Mouse (Mus musculus) layer of hippocampus, postnatal 10 days (tissue): ENCODE results near the gene Tceal1. TPM values are rescaled to one million over a fixed set of nuclear protein-coding genes. Genes with fewer than 3 reads are reported as not detected.
A peak's percentile ranks its signal among the peaks of the same experiment; 100 is the strongest.
"Not testable (repeated sequence)": the region's sequence is repeated elsewhere in the genome, so short reads cannot be mapped to it uniquely, and the experiment has no call there.

Experiments used
- DNase-seq, 2 experiments: peaks; one replicate each; pipeline ENCODE4 v3.0.0; 2021; ENCODE audit warnings: low spot score in 2 of 2
- long read RNA-seq: library from polyadenylated mRNA; stranded (forward); transcript quantifications from one replicate; pipeline ENCODE4 v2.0.0, GENCODE M21; 2023
- total RNA-seq, 2 experiments: library from RNA; stranded (reverse); gene quantifications; 2 replicates each; pipeline ENCODE4 v1.2.3; 2021

The Tceal1 gene
- total RNA-seq = 10 to 100 TPM; 13.5 to 14.6 TPM
- long read RNA-seq, transcript Tceal1-201 (2 exons, 2,803 nt) = major isoform, 30 of 36 reads
- long read RNA-seq, partial matches to known transcripts = 3 of 36 reads
- long read RNA-seq, other reads (novel, unspliced or antisense) = 3 of 36 reads

DNA sequence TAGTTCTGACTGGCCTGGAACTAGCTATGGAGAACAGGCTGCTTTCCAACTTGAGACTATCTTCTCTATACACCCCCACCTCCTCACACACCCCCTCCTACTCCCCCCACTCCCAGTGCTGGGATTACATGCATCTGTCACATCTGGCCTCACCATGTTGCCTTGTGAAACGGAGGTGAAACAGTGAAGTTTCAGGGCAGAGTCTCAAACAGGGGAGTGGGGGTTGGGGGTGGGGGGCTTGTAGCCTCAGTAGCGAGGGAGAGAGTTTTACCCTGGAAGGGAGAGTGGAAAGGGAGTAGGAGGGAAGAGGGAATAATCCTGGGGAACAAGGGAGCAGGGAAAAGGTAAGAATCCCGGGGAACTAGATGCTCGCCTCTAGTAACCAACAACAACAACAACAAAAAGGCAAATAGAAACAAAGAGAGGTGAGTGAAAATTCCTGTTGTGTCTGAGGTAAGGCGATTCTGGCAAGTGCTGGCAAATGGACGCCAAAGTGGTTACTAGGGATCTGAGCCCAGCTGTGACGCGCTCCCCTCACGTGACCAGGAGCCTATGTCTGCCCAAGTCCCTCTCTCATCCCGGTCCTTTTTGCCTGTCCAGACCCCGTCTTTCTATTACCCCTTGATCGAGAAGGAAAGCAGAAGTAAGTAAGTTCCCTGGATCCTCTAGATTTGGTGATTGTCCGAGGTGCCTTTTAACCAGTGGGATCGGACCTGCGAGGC, at the start of gene Tceal1:
Gene Tceal1 (plus strand): TSS at position 537 of the 722 bp plus-strand sequence.
- peak; percentile 61 to 74 for DNase-seq

DNA sequence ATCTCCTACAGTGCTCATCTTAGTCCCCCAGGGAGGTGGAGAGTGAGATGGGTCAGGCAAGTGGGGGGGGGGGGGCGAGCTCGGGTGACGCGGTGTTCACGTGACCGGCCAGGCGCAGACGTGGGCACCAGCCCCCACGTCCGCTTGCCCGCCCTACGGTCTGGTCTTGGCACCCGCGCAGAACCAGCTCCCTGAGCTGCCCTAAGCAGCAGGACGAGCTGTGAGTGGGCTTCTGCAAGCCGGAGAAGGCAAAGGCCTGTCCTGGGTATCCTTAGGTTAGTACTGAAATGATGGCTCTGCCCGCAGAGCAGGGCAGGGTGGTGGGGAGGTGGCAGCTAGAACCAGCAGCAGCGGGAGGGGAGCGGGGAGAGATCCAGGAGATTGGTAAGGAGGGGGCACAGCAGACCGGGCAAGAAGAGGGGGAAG, 41.5 kb upstream of the Tceal1 start:
- DNase-seq = peak; percentile 39 to 53

DNA sequence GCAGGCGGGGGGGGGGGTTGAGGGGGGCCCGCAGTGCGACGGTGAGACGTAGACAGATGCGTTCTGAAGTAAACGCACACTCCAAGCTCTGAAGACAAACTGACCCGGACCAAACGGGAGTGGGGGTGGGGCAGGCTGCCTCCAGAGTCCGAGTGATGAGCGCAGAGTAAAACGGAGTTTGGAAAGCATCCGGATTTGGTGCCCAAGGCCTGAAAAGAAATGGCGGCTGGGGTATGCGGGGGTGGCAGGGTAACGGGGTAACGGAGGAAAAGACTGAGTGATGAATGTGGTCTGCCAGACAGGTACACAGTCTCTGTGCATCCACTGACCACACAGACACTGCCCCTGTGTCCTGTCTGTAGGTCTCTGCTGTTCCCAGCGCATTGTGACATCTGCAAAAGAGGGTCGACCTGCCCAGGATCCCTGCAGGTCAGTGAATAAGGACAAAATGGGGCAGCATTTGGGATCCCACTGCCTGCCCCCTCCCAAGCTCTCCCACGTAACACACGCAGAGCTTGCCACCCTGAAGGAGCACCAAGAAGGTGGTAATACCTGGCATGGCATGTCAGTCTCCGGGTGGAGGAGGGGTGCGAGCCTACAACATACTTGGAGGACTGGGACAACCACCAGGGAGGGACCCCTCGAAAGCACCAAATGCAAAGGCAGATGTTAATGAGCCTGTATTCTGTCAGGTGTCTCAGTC, 40.9 kb upstream of the Tceal1 start:
- peak; percentile 12 to 27 for DNase-seq

DNA sequence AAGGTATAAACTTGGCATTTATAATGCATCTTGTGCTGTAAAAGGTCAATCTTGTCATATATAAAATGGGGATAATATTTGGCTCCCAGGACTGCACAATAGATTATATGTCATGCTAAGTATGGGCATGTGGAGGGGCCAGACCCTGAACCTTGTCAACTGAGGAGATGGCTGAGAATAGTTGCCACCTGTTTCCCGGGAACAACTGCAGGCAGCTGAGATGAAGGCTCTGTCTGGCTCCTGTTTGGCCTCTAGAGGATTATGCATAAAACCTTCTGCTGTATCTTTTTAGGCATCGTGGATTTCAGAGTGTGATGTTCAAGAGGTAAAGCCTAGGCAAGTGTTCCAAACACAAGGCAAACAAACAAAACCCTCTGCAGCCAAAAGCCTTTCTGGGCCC, 39.0 kb upstream of the Tceal1 start:
- DNase-seq = no peak

DNA sequence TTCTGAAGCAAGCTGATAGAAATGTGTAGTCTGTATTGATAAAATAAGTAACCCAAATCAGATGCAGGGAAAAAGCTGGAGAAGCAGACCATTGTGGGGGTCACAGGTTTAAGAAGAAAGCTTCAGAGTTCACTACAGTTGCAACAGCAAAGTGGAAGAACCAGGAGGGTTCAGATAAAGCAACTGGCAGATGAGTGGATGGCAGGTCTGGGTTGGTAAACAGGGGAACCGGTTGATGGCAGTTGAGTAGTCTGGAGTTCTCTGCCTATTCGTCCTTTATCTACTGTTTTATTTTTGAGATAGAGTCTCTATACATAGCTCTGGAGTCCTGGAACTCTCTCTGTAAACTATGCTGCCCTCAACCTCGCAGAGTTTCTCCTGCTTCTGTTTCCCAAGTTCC, 26.8 kb upstream of the Tceal1 start:
- no peak for DNase-seq

DNA sequence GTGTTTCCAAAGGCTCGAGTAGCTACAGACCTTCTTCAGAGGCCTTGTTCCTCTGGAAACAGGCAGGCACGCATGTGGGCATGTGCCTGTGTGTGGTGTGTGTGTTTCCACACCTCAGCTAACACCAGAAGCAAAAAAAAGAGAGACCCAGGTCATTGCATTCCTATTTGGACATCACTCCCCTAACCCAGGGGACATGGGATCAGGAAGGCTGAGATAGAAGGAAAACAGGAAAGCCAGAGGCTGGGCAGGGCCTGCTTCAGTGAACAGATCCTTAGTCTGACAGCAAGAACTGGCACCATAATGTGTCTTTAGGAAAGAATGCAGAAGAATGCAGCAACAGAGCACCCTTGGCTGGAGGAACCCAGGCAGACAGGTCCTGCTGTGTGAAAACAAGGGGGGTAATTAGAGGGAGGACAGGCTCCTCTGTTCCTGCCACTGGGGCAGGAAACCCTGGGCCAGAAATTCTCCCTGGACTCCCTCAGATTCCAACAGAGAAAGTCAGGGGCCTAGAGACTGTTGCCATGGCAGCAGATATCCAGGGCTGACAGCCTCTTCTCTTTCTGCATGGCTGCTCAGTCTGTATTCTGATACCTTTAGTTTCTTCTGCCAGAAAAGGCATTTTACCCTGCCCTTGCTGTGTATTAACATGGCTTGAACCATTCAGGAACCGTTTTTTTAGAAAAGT, 16.0 kb upstream of the Tceal1 start:
- DNase-seq = not testable (repeated sequence)

DNA sequence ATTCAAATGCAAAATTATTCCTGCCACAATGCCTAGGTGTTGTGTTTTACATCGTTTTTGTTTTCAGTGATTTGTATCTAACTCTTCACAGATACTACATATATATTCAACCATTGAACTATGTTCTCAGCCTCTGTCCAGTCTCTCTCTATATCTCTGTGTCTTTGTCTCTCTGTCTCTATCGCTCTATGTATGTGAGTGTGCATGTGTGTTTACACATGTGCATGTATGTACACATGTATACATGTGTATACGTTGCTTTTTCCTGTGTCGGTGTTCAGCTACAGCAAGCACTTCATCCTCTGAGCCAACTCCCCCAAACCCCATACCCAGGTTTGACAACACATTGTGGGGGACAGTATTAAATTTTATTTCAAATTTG, 15.5 kb upstream of the Tceal1 start:
- no peak for DNase-seq

DNA sequence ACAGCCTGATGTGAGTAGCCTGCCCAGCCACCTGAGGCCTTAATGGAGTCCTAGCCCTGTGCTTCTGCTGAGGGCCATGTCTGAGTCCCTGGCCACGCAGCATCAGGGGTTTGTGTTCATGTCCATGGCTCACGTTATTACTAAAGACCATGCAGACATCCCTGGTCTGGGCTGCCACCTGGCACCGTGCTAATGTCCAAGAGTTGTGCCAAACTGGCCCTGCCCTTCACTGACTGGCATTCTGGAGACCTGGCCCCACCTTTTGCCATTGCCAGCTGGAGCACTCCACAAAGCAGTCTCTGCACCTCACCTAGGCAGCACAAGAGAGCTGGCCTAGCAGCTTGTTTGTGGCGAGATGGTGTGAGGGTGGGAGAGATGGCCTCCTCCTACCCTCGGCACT, 14.6 kb upstream of the Tceal1 start:
- no peak for DNase-seq

DNA sequence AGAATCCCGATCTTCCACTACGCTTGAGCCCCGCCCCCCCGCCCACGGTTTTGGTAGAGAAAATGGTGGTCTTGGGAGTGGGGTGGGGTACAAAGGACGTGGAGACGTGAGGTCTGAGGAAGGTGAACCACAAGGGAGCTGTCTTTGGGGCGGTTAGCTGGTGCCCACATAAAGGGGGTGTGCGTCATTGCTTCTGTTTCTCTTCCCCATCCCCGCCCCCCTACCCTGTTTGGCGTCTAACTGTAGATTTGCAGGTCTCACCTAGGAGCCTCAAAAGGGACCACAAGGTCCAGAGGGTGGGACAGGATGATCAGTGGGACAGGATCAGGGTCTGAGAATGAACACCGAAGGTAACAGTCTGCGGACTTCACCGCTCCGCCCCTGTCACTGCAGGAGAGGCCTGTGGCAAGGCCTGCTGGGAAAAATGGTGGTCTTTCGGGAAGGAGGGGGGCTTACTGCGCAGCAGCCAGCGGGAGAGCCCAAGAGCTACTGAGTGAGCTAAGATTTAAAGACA, 443 bp downstream of the Tceal1 start:
- DNase-seq = peak; percentile 42 to 62

DNA sequence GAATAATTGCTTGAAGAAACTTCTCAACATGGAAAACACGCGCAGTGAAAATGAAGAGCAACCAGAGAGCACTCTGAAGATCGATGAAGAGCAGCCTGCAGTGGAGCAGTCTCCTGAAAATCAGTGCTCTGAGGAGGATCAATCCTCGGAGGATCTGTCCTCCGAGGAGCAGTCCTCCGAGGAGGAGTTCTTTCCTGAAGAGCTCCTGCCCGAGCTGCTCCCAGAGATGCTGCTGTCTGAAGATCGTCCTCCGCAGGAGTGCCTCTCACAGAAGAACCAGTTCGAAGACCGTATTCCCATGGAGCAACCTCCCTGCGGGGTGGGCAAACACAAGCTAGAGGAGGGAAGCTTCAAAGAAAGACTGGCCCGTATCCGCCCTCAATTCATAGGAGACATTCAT, 1.0 kb downstream of the Tceal1 start:
- peak in 1 of 2 experiments; percentile 16 for DNase-seq

DNA sequence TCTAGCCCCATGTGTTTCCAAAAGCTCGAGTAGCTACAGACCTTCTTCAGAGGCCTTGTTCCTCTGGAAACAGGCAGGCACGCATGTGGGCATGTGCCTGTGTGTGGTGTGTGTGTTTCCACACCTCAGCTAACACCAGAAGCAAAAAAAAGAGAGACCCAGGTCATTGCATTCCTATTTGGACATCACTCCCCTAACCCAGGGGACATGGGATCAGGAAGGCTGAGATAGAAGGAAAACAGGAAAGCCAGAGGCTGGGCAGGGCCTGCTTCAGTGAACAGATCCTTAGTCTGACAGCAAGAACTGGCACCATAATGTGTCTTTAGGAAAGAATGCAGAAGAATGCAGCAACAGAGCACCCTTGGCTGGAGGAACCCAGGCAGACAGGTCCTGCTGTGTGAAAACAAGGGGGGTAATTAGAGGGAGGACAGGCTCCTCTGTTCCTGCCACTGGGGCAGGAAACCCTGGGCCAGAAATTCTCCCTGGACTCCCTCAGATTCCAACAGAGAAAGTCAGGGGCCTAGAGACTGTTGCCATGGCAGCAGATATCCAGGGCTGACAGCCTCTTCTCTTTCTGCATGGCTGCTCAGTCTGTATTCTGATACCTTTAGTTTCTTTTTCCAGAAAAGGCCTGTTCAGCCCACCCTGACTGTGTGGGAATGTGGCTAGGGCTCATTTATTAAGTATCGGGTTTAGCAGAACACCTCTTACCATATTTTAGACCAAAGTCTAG, 7.1 kb downstream of the Tceal1 start:
- not testable (repeated sequence) for DNase-seq

DNA sequence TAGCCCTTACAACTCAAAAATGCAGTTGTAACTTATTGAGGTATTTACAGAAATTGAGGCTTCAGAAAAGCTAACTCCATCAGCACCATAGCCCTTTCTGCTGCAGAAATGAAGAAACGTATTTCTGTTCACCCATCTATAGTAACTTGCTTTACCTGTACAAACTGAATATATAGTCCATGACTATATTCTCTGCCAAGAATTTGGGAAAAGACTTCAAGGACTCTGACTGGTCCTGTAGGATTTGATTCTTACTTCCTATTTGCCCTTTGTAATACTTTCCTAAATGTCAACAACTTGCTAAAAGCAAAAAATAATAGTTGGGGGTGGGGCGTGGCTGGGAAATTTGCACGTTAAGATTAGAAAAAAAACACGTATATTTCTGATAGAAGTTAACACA, 24.2 kb downstream of the Tceal1 start:
- no peak for DNase-seq

DNA sequence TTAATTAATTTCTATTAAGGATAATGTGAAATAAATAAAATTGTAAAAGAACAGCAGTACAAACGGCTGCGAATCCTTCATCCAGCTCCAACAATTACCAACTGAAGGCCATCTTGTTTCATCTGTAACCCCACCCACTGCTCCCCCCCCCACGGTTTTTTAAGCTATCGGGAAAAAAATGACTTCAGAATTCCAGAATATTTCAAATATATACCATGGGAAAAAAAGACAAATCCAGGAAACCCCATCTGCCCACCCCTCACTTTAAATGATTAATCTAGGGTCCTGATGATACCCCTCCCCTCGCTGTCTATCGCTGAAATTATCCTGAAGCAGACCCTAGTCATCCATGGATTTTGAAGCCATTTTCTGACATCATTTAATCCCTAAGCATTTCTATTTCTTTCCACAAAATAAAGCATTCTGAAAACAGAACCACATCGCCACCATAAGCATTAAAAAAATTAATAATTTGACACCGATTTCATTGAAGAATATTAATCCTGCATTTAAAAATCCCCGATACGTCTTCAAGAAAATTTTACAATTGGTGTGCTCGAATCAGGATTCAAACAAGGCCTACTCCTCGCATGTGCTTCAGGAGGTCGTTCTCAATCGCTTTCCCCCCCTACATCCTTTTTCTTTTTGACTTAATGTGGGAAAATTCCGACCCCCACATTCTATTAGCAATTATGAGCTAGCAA, 32.5 kb downstream of the Tceal1 start:
- no peak for DNase-seq

DNA sequence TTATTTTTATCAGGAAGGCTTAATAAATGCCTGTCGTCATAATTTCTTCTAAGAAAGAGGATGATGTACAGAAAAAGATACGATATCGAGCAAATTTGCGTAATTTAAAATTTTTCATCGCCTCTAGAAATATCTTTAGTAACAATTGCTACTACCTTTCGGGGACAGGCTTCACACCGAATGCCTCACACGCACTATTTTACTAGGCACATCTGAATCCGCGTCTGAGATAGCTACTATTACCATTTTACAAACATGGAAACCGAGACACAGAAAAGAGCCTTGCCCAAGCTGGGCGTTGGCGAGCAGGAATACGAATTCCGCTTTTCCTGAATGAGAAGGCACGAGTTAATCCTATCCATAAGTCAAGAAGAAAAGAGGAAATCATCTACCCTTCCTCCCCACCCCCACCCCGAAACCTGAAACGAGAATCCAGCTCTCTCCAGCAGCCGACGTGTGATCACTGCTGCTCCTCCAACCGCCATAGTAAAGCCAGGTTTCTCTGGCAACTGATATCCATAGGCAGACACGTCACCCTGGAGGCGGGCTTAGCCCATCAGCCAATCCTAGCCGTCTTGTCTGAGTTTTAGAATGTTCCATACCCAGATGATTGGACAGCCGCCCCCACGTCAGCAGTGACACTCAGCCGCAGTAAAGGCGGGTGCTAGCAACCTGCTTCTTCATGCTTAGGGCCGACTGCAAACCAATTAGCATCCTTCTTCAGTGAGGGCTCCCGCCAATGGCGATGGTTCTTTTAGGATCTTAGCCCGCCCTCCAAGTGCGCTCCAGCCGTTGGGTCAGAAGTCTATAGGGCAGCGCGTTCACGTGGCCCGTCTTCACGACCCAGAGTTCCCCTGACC, 33.2 kb downstream of the Tceal1 start:
- peak; percentile 82 to 84 for DNase-seq

DNA sequence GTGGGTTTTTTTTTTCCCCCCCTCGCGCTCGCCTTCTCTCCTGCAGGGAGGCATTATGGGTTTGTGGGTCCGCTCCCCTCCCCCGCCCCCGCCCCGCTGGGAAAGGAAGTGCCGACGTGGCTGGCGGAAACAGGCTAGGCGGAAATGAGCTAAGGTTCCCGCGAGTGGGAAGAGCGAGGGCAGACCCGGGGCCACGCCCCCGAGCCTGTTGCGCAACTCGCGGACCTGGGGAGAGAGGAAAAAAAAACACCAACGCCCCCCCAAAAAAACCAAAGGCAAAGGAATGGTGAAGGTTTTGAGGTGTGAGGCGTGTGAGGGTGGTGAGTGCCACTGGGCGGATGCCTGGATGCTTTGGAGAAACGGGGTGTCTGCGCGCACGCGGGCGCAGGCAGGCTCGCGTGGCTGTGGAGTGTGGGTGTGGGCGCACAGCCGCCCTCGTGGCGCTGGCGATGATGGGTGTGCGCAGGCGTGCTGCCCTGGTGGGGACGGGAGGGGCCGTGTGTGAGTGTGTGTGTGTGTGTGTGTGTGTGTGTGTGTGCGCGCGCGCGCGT, 33.9 kb downstream of the Tceal1 start:
- peak; percentile 69 to 81 for DNase-seq

DNA sequence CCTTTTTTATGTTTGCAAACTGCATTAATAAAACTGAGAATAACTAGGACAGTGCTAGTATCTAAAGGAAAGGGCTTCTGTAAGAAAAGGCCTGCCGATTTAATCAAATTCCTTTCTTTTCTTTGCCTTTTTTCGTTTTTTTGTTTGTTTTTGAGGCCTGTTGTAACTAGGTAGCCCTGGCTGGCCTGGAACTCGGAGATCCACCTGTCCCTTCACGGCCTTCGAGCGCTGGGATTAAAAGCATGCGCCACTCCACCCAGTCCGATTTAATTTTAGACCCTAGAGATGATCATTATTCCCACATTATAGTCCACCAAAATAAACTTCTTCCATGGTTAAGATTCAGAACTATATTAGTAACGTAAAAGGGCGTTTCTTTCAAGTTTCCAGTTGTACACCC, 34.5 kb downstream of the Tceal1 start:
- DNase-seq = peak in 1 of 2 experiments; percentile 24

DNA sequence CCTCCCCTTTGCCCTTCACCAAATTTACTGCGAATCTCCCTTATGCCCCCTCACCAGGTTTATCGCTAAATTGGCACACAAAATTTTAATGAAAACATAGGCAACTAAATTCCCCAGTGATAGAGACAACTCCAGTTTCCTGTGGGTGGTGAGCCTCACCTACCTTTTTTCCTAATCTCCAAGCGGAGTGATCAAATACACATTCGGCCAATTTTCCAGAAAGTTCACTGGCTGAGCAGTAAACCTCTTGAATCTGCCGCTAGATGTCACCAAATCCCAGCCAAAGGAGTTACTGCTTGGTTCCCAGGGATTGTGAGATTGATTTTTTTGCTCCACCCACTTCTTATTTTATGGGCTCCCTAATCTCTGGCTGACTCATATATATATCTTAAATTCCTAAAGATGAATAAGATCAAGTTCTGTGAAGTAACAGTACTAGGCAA, 34.9 kb downstream of the Tceal1 start:
- DNase-seq = peak; percentile 46 to 60

DNA sequence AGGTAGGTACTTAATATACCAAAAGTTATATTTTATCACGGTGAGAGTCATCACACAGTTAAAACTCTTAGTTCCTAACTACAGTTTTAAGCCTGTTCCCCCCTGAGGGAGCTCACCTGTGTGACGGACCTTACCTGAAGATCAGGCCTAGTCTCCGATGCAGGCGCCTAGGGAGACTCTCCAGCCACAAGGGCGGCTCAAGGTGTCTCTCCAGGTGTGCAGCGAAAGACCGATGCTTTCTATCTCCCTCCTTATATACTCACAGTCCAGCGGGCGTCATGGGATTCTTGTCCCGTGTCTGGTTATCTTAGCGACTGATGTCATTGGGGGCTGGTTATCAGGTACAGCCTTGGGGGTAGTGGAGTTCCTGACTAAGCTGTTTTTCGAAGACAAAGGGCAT, 35.7 kb downstream of the Tceal1 start, which contains the start of gene Morf4l2:
Gene Morf4l2 (minus strand): TSS at position 232 of the 400 bp plus-strand sequence.
- no peak for DNase-seq

DNA sequence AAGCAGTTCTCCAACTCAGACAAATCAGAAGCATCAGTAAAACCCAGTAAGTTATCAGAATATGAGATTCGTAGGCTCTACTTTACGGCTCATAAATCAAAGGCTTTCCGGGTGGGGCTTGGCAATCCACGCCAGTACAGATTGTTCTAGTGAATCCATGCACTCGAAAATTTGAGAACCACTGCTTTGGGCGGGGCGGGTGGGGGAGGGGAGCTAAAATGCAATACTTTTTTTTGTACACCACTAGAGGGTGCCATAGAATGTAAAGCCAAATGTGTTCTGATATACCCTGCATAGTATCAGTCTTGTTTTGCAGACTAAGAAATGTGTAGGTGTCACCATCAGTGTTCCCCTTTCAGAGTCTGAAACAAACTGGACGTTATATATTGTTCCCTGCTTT, 36.9 kb downstream of the Tceal1 start:
- no peak for DNase-seq
